Mouse (Mus musculus) bone marrow, adult 2 months (tissue): ENCODE measurements around the gene Apoa4.

ENCODE experiments used
- CTCF ChIP-seq: fragments of 200-500 bp; IDR thresholded peaks from 2 replicates; pipeline ENCODE4 v1.5.1; 2011; ENCODE audit warnings: low read length, control low read depth; ENCODE audit not compliant: control insufficient read depth, insufficient read depth
- POLR2A ChIP-seq: fragments of 200-500 bp; IDR thresholded peaks from 2 replicates; pipeline ENCODE4 v1.6.1; 2011; ENCODE audit warnings: low read depth, mild to moderate bottlenecking, control low read depth, low read length, borderline replicate concordance; ENCODE audit not compliant: control insufficient read depth

DNA sequence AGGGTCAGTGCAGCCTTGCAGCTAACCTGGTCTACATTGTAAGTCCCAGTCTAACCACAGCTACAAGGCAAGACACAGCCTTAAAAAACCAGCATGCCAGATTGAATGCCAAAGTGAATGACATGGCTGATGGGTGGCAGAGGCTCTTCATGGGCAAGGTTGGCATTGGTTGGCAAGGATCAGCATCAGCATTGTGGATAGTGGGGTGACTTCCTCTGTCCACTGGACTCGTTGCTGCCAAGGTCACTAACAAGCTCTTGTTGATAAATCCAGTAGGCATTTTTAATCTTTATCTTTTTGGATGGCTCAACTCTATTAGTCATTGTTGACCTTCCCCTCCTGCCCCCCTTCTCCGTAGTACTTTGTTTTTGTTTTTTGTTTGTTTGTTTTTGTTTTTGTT lies 40.9 kb upstream of the Apoa4 start:
- TF ChIP-seq CTCF (no peak), POLR2A (no peak)
